Mouse (Mus musculus) ES-Bruce4 (cell line): ENCODE data around the gene Wscd2. TPM values are rescaled to one million over a fixed set of nuclear protein-coding genes. Genes with fewer than 3 reads are reported as not detected.

Source experiments
- H3K27ac ChIP-seq: 2 replicates; pipeline ENCODE4 v1.5.1; 2012; ENCODE audit warnings: low read length, inconsistent platforms; ENCODE audit not compliant: insufficient read depth
- H3K27me3 ChIP-seq: 2 replicates; pipeline ENCODE4 v1.6.1; 2012; ENCODE audit warnings: mild to moderate bottlenecking, low read length, inconsistent platforms; ENCODE audit not compliant: control insufficient read depth, poor library complexity, insufficient read depth, severe bottlenecking
- H3K36me3 ChIP-seq: 2 replicates; pipeline ENCODE4 v1.6.1; 2012; ENCODE audit warnings: inconsistent platforms, mild to moderate bottlenecking, low read length, moderate library complexity; ENCODE audit not compliant: control insufficient read depth, poor library complexity, insufficient read depth, severe bottlenecking
- H3K4me1 ChIP-seq: one replicate; pipeline ENCODE4 v1.8.1; 2011; ENCODE audit warnings: low read length; ENCODE audit not compliant: control insufficient read depth, insufficient read depth
- H3K4me3 ChIP-seq: 2 replicates; pipeline ENCODE4 v1.5.1; 2011; ENCODE audit warnings: low read depth, mild to moderate bottlenecking, low read length
- H3K9ac ChIP-seq: 2 replicates; pipeline ENCODE4 v1.6.1; 2012; ENCODE audit warnings: low read depth, mild to moderate bottlenecking, inconsistent platforms; ENCODE audit not compliant: poor library complexity, severe bottlenecking
- H3K9me3 ChIP-seq: replicated peaks from 2 replicates; pipeline ENCODE4 v1.6.1; 2012; ENCODE audit warnings: mild to moderate bottlenecking, low read length, inconsistent platforms; ENCODE audit not compliant: control insufficient read depth, poor library complexity, insufficient read depth, severe bottlenecking
- CTCF ChIP-seq: IDR thresholded peaks from one replicate; pipeline ENCODE4 v1.8.1; 2011; ENCODE audit warnings: low read depth, low read length
- EP300 ChIP-seq: IDR thresholded peaks from 2 replicates; pipeline ENCODE4 v1.6.1; 2011; ENCODE audit warnings: low read depth, low read length; ENCODE audit not compliant: insufficient read depth
- POLR2A ChIP-seq: IDR thresholded peaks from one replicate; pipeline ENCODE4 v1.8.1; 2011; ENCODE audit warnings: low read length; ENCODE audit not compliant: insufficient read depth
- polyA plus RNA-seq: library from polyadenylated mRNA; stranded (reverse); fragments of >200 nt; gene quantifications from 2 replicates; pipeline ENCODE4 v1.2.4, GENCODE M21; 2011; ENCODE audit warnings: low read depth; ENCODE audit not compliant: missing spikeins, insufficient read depth, insufficient read length

Wscd2 gene
- polyA plus RNA-seq, 1 experiment = 2.3 TPM

DNA sequence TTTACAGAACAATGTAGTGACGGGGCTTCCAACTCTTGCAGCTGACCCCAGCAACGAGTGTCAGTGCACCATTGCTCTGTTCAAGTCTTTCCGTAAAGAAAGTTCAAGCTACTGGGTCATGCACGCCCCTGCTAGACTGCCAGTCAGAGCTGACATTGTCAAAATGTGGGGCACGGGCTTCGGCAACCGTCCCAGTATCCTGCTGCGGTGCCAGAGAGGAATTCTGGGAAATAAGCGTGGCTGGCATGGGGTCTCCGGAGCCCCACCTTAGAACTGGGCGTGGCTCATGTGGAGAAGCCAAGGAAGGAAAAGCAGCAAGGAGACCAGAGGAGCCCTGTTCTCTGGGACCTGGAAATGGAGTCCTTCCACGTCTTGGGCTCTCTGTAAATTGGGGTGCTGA is 75.7 kb downstream of the Wscd2 start:
- no peaks in the 10 kb centered on the region for H3K27me3 ChIP-seq
- H3K9me3 ChIP-seq = no peaks in the 10 kb centered on the region
- no peak overlapping the region for H3K9ac ChIP-seq
- TF ChIP-seq CTCF (no peak), POLR2A (no peak), EP300 (no peak)
- no peak overlapping the region for H3K27ac ChIP-seq
- no peaks in the 10 kb centered on the region for H3K36me3 ChIP-seq
- H3K4me3 ChIP-seq = no peak overlapping the region
- no peaks in the 10 kb centered on the region for H3K4me1 ChIP-seq

DNA sequence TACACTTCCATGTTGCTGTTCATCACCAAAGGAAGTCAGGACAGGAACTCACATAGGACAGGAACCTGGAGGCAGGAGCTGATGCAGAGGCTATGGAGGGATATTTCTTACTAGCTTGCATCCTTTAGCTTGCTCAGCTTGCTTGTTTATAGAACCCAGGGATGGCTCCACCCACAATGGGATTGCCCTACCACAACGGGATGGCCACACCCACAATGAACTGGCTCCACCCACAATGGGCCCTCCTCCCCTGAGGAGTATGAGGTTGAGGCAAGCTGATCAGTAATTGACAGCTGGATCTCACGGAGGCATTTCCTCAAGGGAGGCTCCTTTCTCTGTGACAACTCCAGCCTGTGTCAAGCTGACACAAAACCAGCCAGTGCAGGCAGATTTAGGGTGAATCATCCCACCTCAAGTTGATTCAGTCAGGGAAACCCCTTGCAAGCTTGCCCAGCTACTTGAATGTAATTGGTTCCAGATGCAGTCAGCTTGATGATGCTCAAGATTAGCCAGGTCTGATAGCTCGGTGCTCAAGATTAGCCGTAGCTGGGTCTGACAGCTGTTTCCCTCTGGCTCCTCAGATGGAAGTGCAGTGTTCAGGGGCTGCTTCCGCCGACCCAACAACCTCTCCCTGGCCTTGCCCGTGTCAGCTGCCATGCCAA is 80.1 kb downstream of the Wscd2 start:
- H3K9me3 ChIP-seq = no peaks in the 10 kb centered on the region
- H3K9ac ChIP-seq = no peak overlapping the region
- no peaks in the 10 kb centered on the region for H3K4me1 ChIP-seq
- no peaks in the 10 kb centered on the region for H3K36me3 ChIP-seq
- no peak overlapping the region for H3K27ac ChIP-seq
- H3K4me3 ChIP-seq = no peak overlapping the region
- TF ChIP-seq EP300 (no peak), CTCF (no peak), POLR2A (no peak)
- no peaks in the 10 kb centered on the region for H3K27me3 ChIP-seq

DNA sequence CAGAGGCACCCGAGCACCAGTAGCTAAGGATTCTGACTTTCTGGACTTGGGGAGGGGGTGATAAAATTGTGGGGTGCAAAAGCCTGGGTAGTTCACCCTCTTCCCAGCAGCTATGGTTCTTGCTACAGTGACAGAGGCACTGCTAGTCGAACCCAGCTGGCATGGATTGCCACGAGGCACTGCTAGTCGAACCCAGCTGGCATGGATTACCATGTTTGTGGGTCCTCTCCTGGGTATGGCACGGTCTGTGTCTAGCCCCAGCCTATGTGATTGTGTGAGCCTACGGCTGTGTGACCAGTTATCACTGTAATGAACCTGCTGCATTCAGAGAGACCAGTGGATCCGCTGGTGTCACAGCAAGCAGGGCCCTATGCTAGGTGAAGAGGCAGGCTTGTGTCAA is 87.4 kb downstream of the Wscd2 start:
- no peaks in the 10 kb centered on the region; the same call in 1 of the 2 replicates for H3K36me3 ChIP-seq
- TF ChIP-seq CTCF (no peak), POLR2A (no peak)
- H3K27me3 ChIP-seq = no peaks in the 10 kb centered on the region
- H3K27ac ChIP-seq = no peak overlapping the region
- H3K4me1 ChIP-seq = peaks cover 2% of the 10 kb centered on the region
- peak overlapping the region; percentile 20; the same call in 1 of the 2 replicates for H3K4me3 ChIP-seq
- no peak overlapping the region for H3K9ac ChIP-seq
- H3K9me3 ChIP-seq = no peaks in the 10 kb centered on the region

DNA sequence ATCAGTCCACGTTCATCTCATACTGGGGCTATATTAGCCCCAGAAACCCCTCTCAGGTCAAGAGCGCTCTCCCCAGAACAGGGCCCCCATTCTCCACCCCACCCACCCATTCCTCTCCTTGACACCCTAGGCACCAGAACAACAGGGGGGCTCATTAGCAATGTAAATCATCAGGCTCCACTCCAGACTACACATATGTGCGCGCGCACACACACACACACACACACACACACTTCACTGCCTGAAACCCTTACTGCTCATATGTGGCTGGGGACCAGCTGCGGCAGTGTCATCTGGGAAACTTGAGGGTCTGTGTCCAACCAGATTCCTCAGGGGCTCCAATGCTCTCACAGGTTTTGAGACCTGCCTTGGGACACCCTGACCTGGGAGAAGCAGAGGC is 88.3 kb downstream of the Wscd2 start:
- TF ChIP-seq EP300 (no peak), CTCF (no peak), POLR2A (no peak)
- no peaks in the 10 kb centered on the region for H3K9me3 ChIP-seq
- no peak overlapping the region for H3K27ac ChIP-seq
- no peaks in the 10 kb centered on the region; the same call in 1 of the 2 replicates for H3K36me3 ChIP-seq
- H3K27me3 ChIP-seq = no peaks in the 10 kb centered on the region
- H3K9ac ChIP-seq = no peak overlapping the region
- no peak overlapping the region for H3K4me3 ChIP-seq
- H3K4me1 ChIP-seq = peaks cover 2% of the 10 kb centered on the region

DNA sequence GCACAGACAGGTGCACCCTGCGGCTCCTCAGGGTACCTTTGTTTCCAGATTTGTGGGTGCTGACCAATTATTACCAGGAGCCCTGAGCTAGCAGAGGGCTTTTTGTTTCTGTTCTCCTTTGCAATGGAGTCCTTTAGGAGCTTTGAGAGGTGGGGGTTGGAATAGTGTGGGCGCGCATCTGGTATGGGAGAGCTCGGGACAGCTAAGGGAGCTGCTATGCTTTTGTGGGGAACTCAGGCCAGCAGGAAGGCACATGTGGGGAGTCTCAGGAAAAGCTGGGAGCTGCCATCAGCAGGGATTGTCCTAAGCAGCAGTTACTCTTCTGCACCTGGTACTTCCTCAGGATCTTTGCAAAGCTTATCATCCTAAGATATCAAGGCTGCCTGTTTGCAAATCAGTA is 89.0 kb downstream of the Wscd2 start:
- Histone ChIP-seq H3K4me1 (peaks cover 2% of the 10 kb centered on the region), H3K36me3 (no peaks in the 10 kb centered on the region; the same call in 1 of the 2 replicates), H3K4me3 (no peak overlapping the region), H3K27me3 (no peaks in the 10 kb centered on the region), H3K27ac (no peak overlapping the region), H3K9ac (no peak overlapping the region), H3K9me3 (no peaks in the 10 kb centered on the region)
- TF ChIP-seq CTCF (no peak), POLR2A (no peak)

DNA sequence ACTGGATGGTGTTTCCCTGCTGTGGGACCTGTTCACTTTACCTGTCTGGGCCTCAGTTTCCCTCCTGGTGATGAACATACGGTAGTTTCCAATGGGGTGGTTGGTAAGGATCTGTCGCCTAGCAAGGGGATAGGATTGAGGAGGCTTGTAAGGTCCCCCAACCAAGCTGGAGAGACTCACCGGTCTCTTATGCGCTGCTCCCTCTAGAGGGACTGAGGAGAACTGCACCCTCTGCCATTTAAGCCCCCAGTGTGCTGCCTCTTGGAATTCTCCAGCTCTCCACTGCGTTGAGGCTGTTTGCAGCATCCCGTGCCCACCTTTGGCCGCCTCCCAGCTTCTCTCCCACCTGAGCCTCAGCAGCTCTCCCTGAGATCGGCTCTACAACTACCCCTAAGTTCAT is 90.1 kb downstream of the Wscd2 start:
- no peaks in the 10 kb centered on the region for H3K9me3 ChIP-seq
- H3K9ac ChIP-seq = no peak overlapping the region; the same call in 1 of the 2 replicates
- H3K36me3 ChIP-seq = no peaks in the 10 kb centered on the region; the same call in 1 of the 2 replicates
- H3K4me1 ChIP-seq = peaks cover 2% of the 10 kb centered on the region
- TF ChIP-seq EP300 (0 out of 2 replicates have a peak, but pooled peaks have one; percentile 32), POLR2A (no peak), CTCF (peak; percentile 84)
- H3K27ac ChIP-seq = peak overlapping the region; percentile 87
- peak overlapping the region; percentile 15; the same call in 1 of the 2 replicates for H3K4me3 ChIP-seq
- no peaks in the 10 kb centered on the region for H3K27me3 ChIP-seq
